27 mouse cellular contexts compared by ENCODE assay signal in the genomic region with DNA sequence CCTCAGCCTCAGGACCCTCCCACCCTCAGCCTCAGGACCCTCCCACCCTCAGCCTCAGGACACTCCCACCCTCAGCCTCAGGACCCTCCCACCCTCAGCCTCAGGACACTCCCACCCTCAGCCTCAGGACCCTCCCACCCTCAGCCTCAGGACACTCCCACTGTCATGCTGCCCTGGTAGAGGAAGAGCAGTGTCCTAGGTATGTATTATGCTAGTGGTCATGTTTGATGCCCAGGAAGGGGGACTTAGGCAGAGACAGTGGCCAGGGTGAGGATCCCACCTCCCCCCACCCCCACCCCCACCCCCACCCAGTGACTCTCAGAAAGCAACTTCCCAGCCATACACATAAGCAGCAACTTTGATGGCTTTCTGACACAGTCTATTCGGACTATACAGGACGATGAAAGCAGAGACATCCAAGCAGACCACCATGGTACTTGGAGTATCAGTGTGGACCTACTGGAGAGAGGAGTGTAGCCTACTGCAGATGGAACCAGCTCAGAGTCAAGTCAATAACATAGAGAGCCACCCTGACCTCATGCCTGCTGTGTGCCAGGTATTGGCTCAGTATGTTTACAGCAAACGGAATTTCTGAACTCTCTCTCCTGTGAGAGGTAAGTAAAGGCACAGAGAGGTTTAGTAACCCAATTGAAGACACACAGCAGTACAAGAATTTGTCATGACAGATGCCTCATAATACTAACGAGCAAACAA. TPM values are rescaled to one million over a fixed set of nuclear protein-coding genes. Genes with fewer than 3 reads are reported as not detected.
DNase-seq lines count a peak whose midpoint lies in the region; ATAC-seq and TF ChIP-seq lines count a peak whose summit lies in the region.
"Had no signal": no experiment of that assay in that cellular context is flagged by ENCODE, and none has a peak within 500 bp of the region (broad histone marks: within the 10 kb centered on the region; RNA-seq: fewer than 3 reads in every experiment).

No protein-coding gene starts in this region.

- no peaks in the 10 kb centered on the region for H3K36me3 ChIP-seq in forebrain, embryonic 11.5 days (ENCODE audit: control insufficient read depth, insufficient read depth, low read length)
- no peaks in the 10 kb centered on the region for H3K36me3 ChIP-seq in forebrain, embryonic 16.5 days (ENCODE audit: control insufficient read depth, insufficient read depth)
- H3K36me3 ChIP-seq in liver, embryonic 13.5 days = no peaks in the 10 kb centered on the region
- H3K36me3 ChIP-seq in liver, embryonic 12.5 days = no peaks in the 10 kb centered on the region
- H3K36me3 ChIP-seq: embryonic facial prominence, embryonic 12.5 days; heart, embryonic 10.5 days; hindbrain, embryonic 15.5 days; limb, embryonic 15.5 days; neural tube, embryonic 15.5 days had no signal

- no peak overlapping the region for H3K4me2 ChIP-seq in forebrain, embryonic 11.5 days (ENCODE audit: low read depth, low read length, severe bottlenecking)
- H3K4me2 ChIP-seq in forebrain, embryonic 16.5 days (ENCODE audit: low read length) = no peak overlapping the region
- H3K4me2 ChIP-seq in liver, embryonic 13.5 days = no peak overlapping the region
- H3K4me2 ChIP-seq in liver, embryonic 12.5 days = no peak overlapping the region

- ATAC-seq in forebrain, embryonic 11.5 days (replicated peaks; ENCODE audit: low FRiP score) = 0 out of 2 replicates have a peak, but pooled peaks have one; percentile 24
- ATAC-seq in forebrain, embryonic 16.5 days = no peak
- ATAC-seq in liver, embryonic 13.5 days (ENCODE audit: low read depth) = 0 out of 2 replicates have a peak, but pooled peaks have one; percentile 34
- ATAC-seq in liver, embryonic 12.5 days = no peak
- ATAC-seq: CD4-positive, CD25-positive, alpha-beta regulatory T cell, adult 4 months; forebrain, embryonic 13.5 days; intestine, postnatal 0 days; midbrain, embryonic 16.5 days had no signal

- intact Hi-C loops in left cerebral cortex, postnatal 10 days (cut with DNase I) = no loop called here

- H3K27ac ChIP-seq in forebrain, embryonic 11.5 days (ENCODE audit: low read depth, low read length) = no peak overlapping the region
- H3K27ac ChIP-seq in forebrain, embryonic 16.5 days (ENCODE audit: low read length) = no peak overlapping the region
- no peak overlapping the region for H3K27ac ChIP-seq in liver, embryonic 13.5 days
- H3K27ac ChIP-seq in liver, embryonic 12.5 days = no peak overlapping the region
- H3K27ac ChIP-seq in embryonic fibroblast, embryonic 13.5 days (ENCODE audit: insufficient read depth, low read length) = peak overlapping the region; percentile 66
- H3K27ac ChIP-seq in olfactory bulb, adult 2 months (ENCODE audit: insufficient read depth, low read depth, low read length) = peak overlapping the region; percentile 36
- H3K27ac ChIP-seq: forebrain, embryonic 13.5 days; hindbrain, embryonic 15.5 days; layer of hippocampus, adult 2 months; neural tube, embryonic 15.5 days had no signal

- no peak for TF ChIP-seq POLR2A in embryonic fibroblast, embryonic 13.5 days (IDR thresholded peaks at IDR 0.05; ENCODE audit: low read depth, low read length)
- no peak for TF ChIP-seq POLR2A in olfactory bulb, adult 2 months (IDR thresholded peaks at IDR 0.05; ENCODE audit: insufficient read depth, low read depth, low read length)

- H3K27me3 ChIP-seq in forebrain, embryonic 11.5 days (ENCODE audit: control insufficient read depth, insufficient read depth, low read length) = no peaks in the 10 kb centered on the region; the same call in 1 of the 2 replicates
- H3K27me3 ChIP-seq in forebrain, embryonic 16.5 days (replicated peaks; ENCODE audit: control insufficient read depth, insufficient read depth, low read length) = no peaks in the 10 kb centered on the region
- peaks cover 2% of the 10 kb centered on the region; the same call in 1 of the 2 replicates for H3K27me3 ChIP-seq in liver, embryonic 13.5 days
- H3K27me3 ChIP-seq in liver, embryonic 12.5 days (replicated peaks) = peaks cover 25% of the 10 kb centered on the region
- H3K27me3 ChIP-seq: embryonic facial prominence, embryonic 12.5 days; limb, embryonic 15.5 days had no signal

- 67% methylated on average over 4 of the region's 4 CpGs for WGBS in forebrain, embryonic 11.5 days
- 72% methylated on average over 4 of the region's 4 CpGs for WGBS in forebrain, embryonic 16.5 days
- 47% methylated on average over 4 of the region's 4 CpGs for WGBS in liver, embryonic 13.5 days (ENCODE audit: insufficient replicate concordance)
- 55% methylated on average over 4 of the region's 4 CpGs for WGBS in liver, embryonic 12.5 days (ENCODE audit: insufficient replicate concordance)
- WGBS in olfactory bulb, adult 2 months = 77% methylated on average over 4 of the region's 4 CpGs

- H3K4me1 ChIP-seq in forebrain, embryonic 11.5 days (replicated peaks; ENCODE audit: control insufficient read depth, insufficient read depth, low read length) = peaks cover 7% of the 10 kb centered on the region; the same call in 1 of the 2 replicates
- peaks cover 6% of the 10 kb centered on the region; the same call in 1 of the 2 replicates for H3K4me1 ChIP-seq in forebrain, embryonic 16.5 days (replicated peaks; ENCODE audit: control insufficient read depth, insufficient read depth, low read length)
- H3K4me1 ChIP-seq in liver, embryonic 13.5 days (replicated peaks) = no peaks in the 10 kb centered on the region; the same call in 1 of the 2 replicates
- H3K4me1 ChIP-seq in liver, embryonic 12.5 days = peaks cover 3% of the 10 kb centered on the region
- peaks cover 16% of the 10 kb centered on the region; the same call in 1 of the 2 replicates for H3K4me1 ChIP-seq in embryonic fibroblast, embryonic 13.5 days (ENCODE audit: control insufficient read depth, insufficient read depth, low read length)
- H3K4me1 ChIP-seq in olfactory bulb, adult 2 months (ENCODE audit: control insufficient read depth, insufficient read depth, low read length) = peaks cover 36% of the 10 kb centered on the region

- no peak overlapping the region for H3K9ac ChIP-seq in forebrain, embryonic 11.5 days (ENCODE audit: low read length)
- H3K9ac ChIP-seq in forebrain, embryonic 16.5 days (replicated peaks; ENCODE audit: low read depth, low read length) = no peak overlapping the region
- no peak overlapping the region for H3K9ac ChIP-seq in liver, embryonic 13.5 days
- no peak overlapping the region for H3K9ac ChIP-seq in liver, embryonic 12.5 days
- H3K9ac ChIP-seq: embryonic facial prominence, embryonic 12.5 days; forebrain, embryonic 13.5 days; hindbrain, embryonic 15.5 days; limb, embryonic 15.5 days; neural tube, embryonic 15.5 days had no signal

- no peak for TF ChIP-seq CTCF in embryonic fibroblast, embryonic 13.5 days (IDR thresholded peaks at IDR 0.05; ENCODE audit: borderline replicate concordance, insufficient read depth, low read length)
- no peak for TF ChIP-seq CTCF in olfactory bulb, adult 2 months (IDR thresholded peaks at IDR 0.05; ENCODE audit: insufficient read depth, low read depth, low read length)

- H3K9me3 ChIP-seq in forebrain, embryonic 11.5 days (ENCODE audit: control insufficient read depth, low read length) = no peaks in the 10 kb centered on the region
- H3K9me3 ChIP-seq in forebrain, embryonic 16.5 days (ENCODE audit: control insufficient read depth, low read length) = no peaks in the 10 kb centered on the region
- no peaks in the 10 kb centered on the region for H3K9me3 ChIP-seq in liver, embryonic 13.5 days (replicated peaks)
- no peaks in the 10 kb centered on the region for H3K9me3 ChIP-seq in liver, embryonic 12.5 days (replicated peaks)
- H3K9me3 ChIP-seq: embryonic facial prominence, embryonic 12.5 days; forebrain, embryonic 13.5 days; heart, embryonic 10.5 days; hindbrain, embryonic 15.5 days; limb, embryonic 15.5 days; neural tube, embryonic 15.5 days had no signal

- no peak for DNase-seq in forebrain, embryonic 11.5 days (ENCODE audit: low spot score)
- DNase-seq in liver, embryonic 13.5 days = no peak
- DNase-seq in left cerebral cortex, postnatal 10 days (ENCODE audit: extremely low spot score in 1 of 2, low spot score in 2 of 2) = no peak
- no peak for DNase-seq in cerebellum, adult 8-10 months
- DNase-seq: adrenal gland, postnatal 25 days; cerebellum, adult 9-10 months; gastrocnemius, postnatal 10 days; heart, postnatal 4 days; kidney, postnatal 14 days; lung, adult 18-20 months; thymus, postnatal 36 days had no signal

- no peak overlapping the region for H3K4me3 ChIP-seq in forebrain, embryonic 11.5 days (ENCODE audit: low read depth, low read length)
- H3K4me3 ChIP-seq in forebrain, embryonic 16.5 days (replicated peaks; ENCODE audit: low read length) = no peak overlapping the region
- no peak overlapping the region for H3K4me3 ChIP-seq in liver, embryonic 13.5 days (replicated peaks)
- no peak overlapping the region for H3K4me3 ChIP-seq in liver, embryonic 12.5 days
- no peak overlapping the region for H3K4me3 ChIP-seq in embryonic fibroblast, embryonic 13.5 days (ENCODE audit: insufficient read depth, low read length)
- no peak overlapping the region for H3K4me3 ChIP-seq in olfactory bulb, adult 2 months (ENCODE audit: insufficient read depth, low read depth, low read length)
- H3K4me3 ChIP-seq: embryonic facial prominence, embryonic 12.5 days; erythroblast, embryonic 14.5 days; forebrain, embryonic 13.5 days; hindbrain, embryonic 15.5 days; layer of hippocampus, adult 2 months; limb, embryonic 15.5 days; neural tube, embryonic 15.5 days had no signal

RNA-seq across cellular contexts. Expression of a gene that starts 28.8 kb away (rescaled TPM):
- 169 and 191 TPM in 2 replicates for polyA plus RNA-seq in forebrain, embryonic 11.5 days (2014; fragmentation: Nextera tagmentation; extraction: Ambion mirVana)
- polyA plus RNA-seq in forebrain, embryonic 16.5 days (2015; fragmentation: Nextera tagmentation; extraction: Ambion mirVana) = 21.2 and 34.2 TPM in 2 replicates
- 470 and 508 TPM in 2 replicates for polyA plus RNA-seq in liver, embryonic 13.5 days (2015; fragmentation: Nextera tagmentation; extraction: Ambion mirVana)
- 529 and 540 TPM in 2 replicates for polyA plus RNA-seq in liver, embryonic 12.5 days (2016; fragmentation: Nextera tagmentation; extraction: Ambion mirVana)
- polyA plus RNA-seq in embryonic fibroblast, embryonic 13.5 days (2011; ENCODE audit: insufficient read length, low read depth, missing spikeins) = 242 and 410 TPM in 2 replicates
- polyA plus RNA-seq in olfactory bulb, adult 2 months (2012; ENCODE audit: insufficient read depth, insufficient read length, low replicate concordance, missing spikeins) = not detected in 2 replicates
- total RNA-seq in left cerebral cortex, postnatal 10 days (2021) = 1 to 10 TPM; 2.1 to 2.9 TPM
- total RNA-seq: granulocyte monocyte progenitor cell, adult 5-6 weeks had no signal
- polyA plus RNA-seq: CD4-positive, CD25-positive, alpha-beta regulatory T cell, adult 4 months had no signal

Comparison
In these comparisons a context has a peak if more than half of its experiments do, and no peak if none do; other contexts are left out.
1. ATAC-seq: peak in forebrain, embryonic 11.5 days (single experiment) and liver, embryonic 13.5 days (single experiment); none in forebrain, embryonic 16.5 days (single experiment) and liver, embryonic 12.5 days (single experiment).
2. H3K27ac ChIP-seq: peak in embryonic fibroblast, embryonic 13.5 days (single experiment) and olfactory bulb, adult 2 months (single experiment); none in forebrain, embryonic 11.5 days (single experiment), forebrain, embryonic 16.5 days (single experiment), liver, embryonic 13.5 days (single experiment) and liver, embryonic 12.5 days (single experiment).
3. RNA of a gene that starts 28.8 kb away (polyA plus RNA-seq): 529 to 540 TPM in liver, embryonic 12.5 days, 470 to 508 TPM in liver, embryonic 13.5 days, 242 to 410 TPM in embryonic fibroblast, embryonic 13.5 days, 169 to 191 TPM in forebrain, embryonic 11.5 days and 21.2 to 34.2 TPM in forebrain, embryonic 16.5 days; not detected in olfactory bulb, adult 2 months; every median in the first group is over 10 times any median in the second.